Mouse (Mus musculus) heart, adult 2 months (tissue): ENCODE results near the gene Ip6k3. TPM values are rescaled to one million over a fixed set of nuclear protein-coding genes. Genes with fewer than 3 reads are reported as not detected.

Experiments used
- DNase-seq, 2 experiments: peaks; one replicate each; pipeline ENCODE4 v3.0.0; 2021
- H3K27ac ChIP-seq: fragments of 200-600 bp; 2 replicates; pipeline ENCODE4 v1.8.1; 2022
- H3K27me3 ChIP-seq: fragments of 200-500 bp; 2 replicates; pipeline ENCODE4 v1.6.1; 2012; ENCODE audit warnings: mild to moderate bottlenecking, low read length, inconsistent platforms, mixed read lengths; ENCODE audit not compliant: control insufficient read depth, insufficient read depth
- H3K36me3 ChIP-seq: fragments of 200-500 bp; 2 replicates; pipeline ENCODE4 v1.6.1; 2012; ENCODE audit warnings: low read length, inconsistent platforms; ENCODE audit not compliant: control insufficient read depth, insufficient read depth
- H3K4me1 ChIP-seq: fragments of 200-500 bp; 2 replicates; pipeline ENCODE4 v1.6.1; 2011; ENCODE audit warnings: low read length; ENCODE audit not compliant: control insufficient read depth, insufficient read depth
- H3K4me3 ChIP-seq: fragments of 200-600 bp; 2 replicates; pipeline ENCODE4 v1.8.1; 2022
- H3K79me2 ChIP-seq: fragments of 200-500 bp; replicated peaks from 2 replicates; pipeline ENCODE4 v1.6.1; 2012; ENCODE audit warnings: mild to moderate bottlenecking, inconsistent platforms, low read length, moderate library complexity, mixed read lengths; ENCODE audit not compliant: control insufficient read depth, insufficient read depth
- H3K9ac ChIP-seq: fragments of 200-500 bp; 2 replicates; pipeline ENCODE4 v1.6.1; 2012; ENCODE audit warnings: low read depth, mild to moderate bottlenecking, control low read depth, inconsistent platforms, low read length, mixed read lengths
- CTCF ChIP-seq: fragments of 200-600 bp; IDR thresholded peaks from 2 replicates; pipeline ENCODE4 v1.8.1; 2022; ENCODE audit warnings: antibody characterized with exemption, mild to moderate bottlenecking, moderate library complexity
- EP300 ChIP-seq: fragments of 200-500 bp; IDR thresholded peaks from 2 replicates; pipeline ENCODE4 v1.6.1; 2011; ENCODE audit warnings: low read depth, low read length, control low read depth; ENCODE audit not compliant: insufficient read depth
- POLR2A ChIP-seq: fragments of 200-500 bp; IDR thresholded peaks from 2 replicates; pipeline ENCODE4 v1.6.1; 2011; ENCODE audit warnings: mild to moderate bottlenecking, low read depth, low read length, control low read depth; ENCODE audit not compliant: insufficient read depth
- WGBS: fragments of 180-500 bp; shearing (Covaris S2); methylation state at CpG from one replicate; pipeline ENCODE4 v1.1.7; 2018; 5-methylcytosine and 5-hydroxymethylcytosine counted together
- intact Hi-C: fragments of 180-260 bp; cut with DNase I; formaldehyde crosslinking; loops from one replicate; pipeline ENCODE4 v1.15.1; 2025
- polyA plus RNA-seq: library from polyadenylated mRNA; depleted of rRNA; stranded (reverse); fragments of >200 nt; gene quantifications from 2 replicates; pipeline ENCODE4 v1.2.3, GENCODE M21; 2012
- total RNA-seq, 2 experiments: library from RNA; stranded (reverse); gene quantifications; 2 replicates each; pipeline ENCODE4 v1.2.3; 2021

Ip6k3 gene
- total and polyA plus RNA-seq, 3 experiments = 4.1 to 10.1 (median 5.6) TPM

DNA sequence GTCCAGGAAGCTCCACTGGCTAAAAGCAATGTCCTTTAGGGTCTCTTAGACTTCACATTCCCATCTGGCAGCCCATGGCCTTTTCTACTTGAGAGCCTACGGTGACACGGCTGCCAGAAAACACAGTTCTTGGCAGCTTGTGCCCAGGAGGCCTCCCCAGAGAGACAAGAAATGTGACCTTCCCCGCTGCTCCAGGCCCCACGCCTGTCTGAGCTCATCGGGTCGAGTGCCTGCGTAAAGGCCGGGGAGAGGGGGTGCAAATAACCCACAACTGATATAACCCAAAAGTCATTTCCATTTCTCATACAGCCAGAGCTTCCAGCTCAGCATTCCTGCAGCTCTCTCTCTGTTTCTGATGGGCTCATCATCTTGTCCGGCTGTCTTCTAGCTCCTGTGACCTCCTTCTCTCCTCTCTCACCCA is 13.8 kb downstream of the Ip6k3 start:
- 28% methylated on average over 9 of the region's 9 CpGs for WGBS
- Histone ChIP-seq H3K27me3 (no peaks in the 10 kb centered on the region), H3K79me2 (no peaks in the 10 kb centered on the region), H3K4me3 (no peak overlapping the region), H3K4me1 (peaks cover 12% of the 10 kb centered on the region; the same call in 1 of the 2 replicates), H3K27ac (peak overlapping the region; percentile 93), H3K9ac (peak overlapping the region; percentile 41), H3K36me3 (no peaks in the 10 kb centered on the region)
- TF ChIP-seq POLR2A (no peak), CTCF (no peak), EP300 (0 out of 2 replicates have a peak, but pooled peaks have one; percentile 50)
- peak; percentile 65 to 83 for DNase-seq
- intact Hi-C loops = no loop called here

DNA sequence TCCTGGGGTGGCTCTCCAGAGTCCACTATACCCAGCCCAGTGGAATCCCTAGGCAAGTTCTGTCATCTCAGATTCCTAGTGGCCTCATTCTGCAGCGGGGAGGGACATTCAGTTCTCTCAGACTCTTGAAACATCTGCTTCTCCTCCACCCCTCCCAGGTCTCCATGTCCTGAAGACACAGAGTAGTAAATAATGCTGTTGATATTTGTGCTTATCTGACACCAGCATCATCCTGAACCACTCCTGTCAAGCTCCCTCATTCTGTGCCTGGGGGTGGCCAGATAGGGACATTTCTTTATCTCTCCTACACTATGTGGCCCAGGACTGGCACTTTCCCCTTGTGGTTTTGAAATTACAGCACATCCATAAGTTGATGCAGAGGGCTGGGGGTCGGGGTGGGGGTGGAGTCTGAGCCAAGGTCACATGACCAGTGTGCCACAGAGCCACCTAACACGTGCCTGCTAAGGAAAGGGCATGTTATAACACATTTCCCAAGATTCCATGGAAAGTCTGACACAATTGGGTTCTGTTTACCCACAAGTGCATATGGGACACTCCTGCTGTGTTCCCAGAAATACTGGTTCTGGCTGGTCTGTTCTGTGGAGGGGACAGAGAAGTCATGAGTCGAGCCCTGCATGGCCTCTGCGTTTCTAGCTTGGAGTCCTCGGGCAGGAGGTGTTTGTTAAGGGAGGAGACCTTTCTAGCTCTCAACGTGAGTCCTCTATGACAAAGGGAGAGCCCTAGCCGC is 14.4 kb downstream of the Ip6k3 start:
- DNase-seq = peak in 1 of 2 experiments; percentile 6
- Histone ChIP-seq H3K4me3 (no peak overlapping the region), H3K79me2 (no peaks in the 10 kb centered on the region), H3K36me3 (no peaks in the 10 kb centered on the region), H3K4me1 (peaks cover 12% of the 10 kb centered on the region; the same call in 1 of the 2 replicates), H3K9ac (no peak overlapping the region), H3K27me3 (no peaks in the 10 kb centered on the region), H3K27ac (peak overlapping the region; percentile 93)
- 40% methylated on average over 8 of the region's 8 CpGs for WGBS
- intact Hi-C loops = no loop called here
- TF ChIP-seq POLR2A (no peak), CTCF (no peak), EP300 (no peak)

DNA sequence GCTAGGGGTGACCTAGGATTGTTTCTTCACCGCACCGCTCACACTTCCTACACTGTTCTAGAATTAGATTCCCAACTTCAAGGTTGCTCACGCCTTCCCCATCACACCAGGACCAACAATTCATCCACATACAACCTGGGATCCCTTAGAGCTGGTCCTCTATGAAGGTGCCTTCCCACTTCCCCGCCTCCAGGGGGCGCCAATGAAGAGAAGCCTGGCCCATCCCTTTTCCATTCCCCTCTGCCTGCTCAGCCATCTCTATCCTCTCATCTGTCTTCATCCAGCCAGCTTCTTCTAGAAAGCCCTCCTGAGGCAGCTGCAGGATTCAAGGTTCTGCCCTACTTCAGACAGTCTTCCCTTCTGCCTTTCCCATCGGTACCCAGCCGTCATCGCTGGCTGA is 16.2 kb downstream of the Ip6k3 start:
- H3K27ac ChIP-seq = no peak overlapping the region
- H3K27me3 ChIP-seq = no peaks in the 10 kb centered on the region
- peak in 1 of 2 experiments; percentile 19 for DNase-seq

DNA sequence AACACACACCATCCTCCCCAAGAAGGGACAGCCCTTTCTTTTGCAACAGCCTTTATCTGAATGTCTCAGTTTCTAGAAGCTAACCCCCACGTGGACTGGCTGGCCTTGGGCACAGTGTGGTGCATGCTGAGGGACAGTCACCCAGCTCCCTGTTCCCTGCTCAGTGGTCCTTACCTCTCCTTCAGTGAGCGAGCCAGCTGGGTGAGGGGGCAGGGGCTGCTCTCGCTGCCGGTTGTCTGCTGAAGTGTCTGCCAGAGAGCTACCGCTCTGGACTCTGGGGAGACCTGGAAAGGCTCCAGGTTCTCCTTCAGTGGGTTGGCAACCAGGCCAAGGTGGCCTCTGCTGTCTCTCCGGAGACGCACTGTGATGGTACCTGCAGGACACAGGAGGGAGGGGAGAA is 16.7 kb downstream of the Ip6k3 start:
- no peak overlapping the region for H3K27ac ChIP-seq
- H3K4me3 ChIP-seq = no peak overlapping the region
- no peaks in the 10 kb centered on the region for H3K27me3 ChIP-seq
- peaks cover 10% of the 10 kb centered on the region; the same call in 1 of the 2 replicates for H3K4me1 ChIP-seq
- peak in 1 of 2 experiments; percentile 28 for DNase-seq
- H3K36me3 ChIP-seq = no peaks in the 10 kb centered on the region
- TF ChIP-seq CTCF (no peak), POLR2A (no peak), EP300 (no peak)
- no peak overlapping the region for H3K9ac ChIP-seq
- H3K79me2 ChIP-seq = no peaks in the 10 kb centered on the region
- intact Hi-C loops = no loop called here
- WGBS = 51% methylated on average over 7 of the region's 7 CpGs

More for the DNA sequence above, 16.2 kb downstream of the Ip6k3 start:
- Histone ChIP-seq H3K4me1 (peaks cover 10% of the 10 kb centered on the region; the same call in 1 of the 2 replicates), H3K36me3 (no peaks in the 10 kb centered on the region), H3K4me3 (no peak overlapping the region), H3K9ac (no peak overlapping the region), H3K79me2 (no peaks in the 10 kb centered on the region)
- intact Hi-C loops = no loop called here
- 71% methylated on average over 8 of the region's 8 CpGs for WGBS
- TF ChIP-seq CTCF (peak; percentile 62), POLR2A (no peak), EP300 (no peak)

DNA sequence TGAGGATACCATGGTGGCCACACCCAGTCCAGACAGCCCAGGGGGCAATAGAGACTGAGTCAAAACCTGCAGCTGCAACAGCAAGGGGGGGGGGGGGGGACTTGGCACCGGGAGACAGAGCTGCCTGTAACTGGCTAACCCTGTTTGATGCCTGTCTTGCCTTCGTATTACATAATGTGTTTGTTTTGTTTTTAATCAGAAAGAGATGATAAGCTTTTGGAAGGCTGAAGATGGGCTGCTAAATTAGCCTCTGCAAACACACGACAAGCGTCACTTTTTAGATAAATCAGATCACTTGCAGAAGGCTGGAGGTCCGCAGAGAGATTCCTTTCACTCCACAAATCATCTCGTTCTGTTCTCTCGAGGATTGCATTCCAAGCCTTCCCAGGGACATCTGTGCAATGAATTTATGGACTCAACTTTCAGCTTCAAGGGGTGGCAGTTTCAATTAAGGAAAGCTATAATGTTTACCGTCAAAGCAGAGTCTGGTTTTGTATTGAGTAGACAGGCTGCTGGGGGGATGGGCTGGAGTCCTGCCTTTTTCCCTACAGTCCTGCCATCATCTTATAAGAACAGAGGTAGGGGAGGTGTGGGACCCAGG is 21.2 kb downstream of the Ip6k3 start:
- Histone ChIP-seq H3K27ac (no peak overlapping the region), H3K9ac (no peak overlapping the region), H3K79me2 (no peaks in the 10 kb centered on the region), H3K4me1 (no peaks in the 10 kb centered on the region; the same call in none of the 2 replicates), H3K27me3 (no peaks in the 10 kb centered on the region), H3K4me3 (no peak overlapping the region), H3K36me3 (no peaks in the 10 kb centered on the region)
- intact Hi-C loops = no loop called here
- 19% methylated on average over 8 of the region's 8 CpGs for WGBS
- TF ChIP-seq EP300 (no peak), POLR2A (no peak), CTCF (no peak)
- DNase-seq = no peak

DNA sequence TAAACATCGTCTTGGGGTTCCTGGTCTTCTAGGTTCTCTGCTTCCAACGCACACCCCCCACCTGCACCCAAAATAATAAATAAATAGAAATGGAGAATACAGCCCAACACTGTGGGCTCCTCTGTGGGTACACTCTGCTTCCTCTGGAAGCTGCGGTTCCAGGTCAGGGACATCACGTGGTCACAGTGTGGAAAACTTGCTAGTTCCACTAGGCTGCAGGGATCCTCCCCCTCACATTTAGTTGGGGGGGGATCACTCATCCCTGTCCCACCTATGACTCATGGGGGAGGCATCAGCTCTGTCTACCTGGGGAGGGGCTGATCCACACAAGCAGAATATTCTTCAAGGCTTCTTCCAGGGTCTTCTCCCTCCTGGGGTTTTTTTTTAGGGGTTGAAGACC is 23.4 kb downstream of the Ip6k3 start:
- Histone ChIP-seq H3K36me3 (no peaks in the 10 kb centered on the region), H3K27ac (no peak overlapping the region), H3K9ac (no peak overlapping the region), H3K27me3 (no peaks in the 10 kb centered on the region), H3K79me2 (no peaks in the 10 kb centered on the region), H3K4me1 (no peaks in the 10 kb centered on the region; the same call in 1 of the 2 replicates), H3K4me3 (no peak overlapping the region)
- no peak for DNase-seq
- TF ChIP-seq CTCF (no peak), POLR2A (no peak), EP300 (no peak)
- 77% methylated on average over 4 of the region's 4 CpGs for WGBS
- intact Hi-C loops = no loop called here
